In genomic region chr14:54925349-54926342, GRCm38 (mm10) we compare ENCODE assay signal across 7 mouse cellular contexts. TPM values are rescaled to one million over a fixed set of nuclear protein-coding genes. Genes with fewer than 3 reads are reported as not detected.
DNase-seq lines count a peak whose midpoint lies in the region; ATAC-seq and TF ChIP-seq lines count a peak whose summit lies in the region.

TSS of gene Efs (minus strand) at chr14:54926126.

- H3K4me2 ChIP-seq in intestine, embryonic 14.5 days (ENCODE audit: low read length): peak within 1 kb of the TSS; percentile 91
- peak within 1 kb of the TSS; percentile 76 for H3K4me2 ChIP-seq in limb, embryonic 15.5 days
- peak within 1 kb of the TSS; percentile 97 for H3K4me2 ChIP-seq in midbrain, postnatal 0 days (ENCODE audit: low read depth, low read length, poor library complexity, severe bottlenecking)

- H3K4me3 ChIP-seq in bone marrow, adult 2 months (replicated peaks; ENCODE audit: control insufficient read depth, low read depth, low read length): no peak within 1 kb of the TSS
- H3K4me3 ChIP-seq in intestine, embryonic 14.5 days (ENCODE audit: low read depth, low read length): peak within 1 kb of the TSS; percentile 68
- peak within 1 kb of the TSS; percentile 63 for H3K4me3 ChIP-seq in limb, embryonic 15.5 days
- H3K4me3 ChIP-seq in midbrain, postnatal 0 days (ENCODE audit: low read depth, low read length): peak within 1 kb of the TSS; percentile 49

- TF ChIP-seq POLR2A in bone marrow, adult 2 months (IDR thresholded peaks at IDR 0.05; ENCODE audit: borderline replicate concordance, control insufficient read depth, low read depth, low read length): no peak

- DNase-seq in embryo, embryonic 10.5 days (ENCODE audit: low spot score): peak; percentile 77
- DNase-seq in gastrocnemius, postnatal 25 days: peak; percentile 70
- peak; percentile 85 for DNase-seq in intestine, embryonic 14.5 days (ENCODE audit: low spot score)
- DNase-seq in midbrain, postnatal 0 days (ENCODE audit: low spot score): peak; percentile 72
- DNase-seq in urinary bladder, adult 2 months (ENCODE audit: low spot score): peak; percentile 80

- H3K27me3 ChIP-seq in intestine, embryonic 14.5 days (replicated peaks; ENCODE audit: control insufficient read depth, insufficient read depth, low read length): no peaks in the 10 kb centered on the region
- no peaks in the 10 kb centered on the region for H3K27me3 ChIP-seq in limb, embryonic 15.5 days
- no peaks in the 10 kb centered on the region for H3K27me3 ChIP-seq in midbrain, postnatal 0 days (ENCODE audit: insufficient read depth, low read length)

- no peak for TF ChIP-seq CTCF in bone marrow, adult 2 months (IDR thresholded peaks at IDR 0.05; ENCODE audit: control insufficient read depth, insufficient read depth, low read length)
- no peak for TF ChIP-seq CTCF in midbrain, postnatal 0 days (IDR thresholded peaks at IDR 0.05)

- peak within 1 kb of the TSS; percentile 33; the same call in 1 of the 2 replicates for H3K27ac ChIP-seq in bone marrow, adult 2 months (ENCODE audit: control insufficient read depth, insufficient read depth, low read depth, low read length, poor library complexity)
- peak within 1 kb of the TSS; percentile 99 for H3K27ac ChIP-seq in intestine, embryonic 14.5 days (ENCODE audit: low read depth)
- H3K27ac ChIP-seq in limb, embryonic 15.5 days: peak within 1 kb of the TSS; percentile 100
- H3K27ac ChIP-seq in midbrain, postnatal 0 days (ENCODE audit: low read depth, low read length): peak within 1 kb of the TSS; percentile 85

- H3K9me3 ChIP-seq in intestine, embryonic 14.5 days (ENCODE audit: control insufficient read depth, low read length): peaks cover 9% of the 10 kb centered on the region
- no peaks in the 10 kb centered on the region for H3K9me3 ChIP-seq in limb, embryonic 15.5 days
- H3K9me3 ChIP-seq in midbrain, postnatal 0 days (ENCODE audit: low read length): peaks cover 8% of the 10 kb centered on the region

- H3K4me1 ChIP-seq in bone marrow, adult 2 months (ENCODE audit: control insufficient read depth, insufficient read depth, low read length): no peaks in the 10 kb centered on the region; the same call in 1 of the 2 replicates
- peaks cover 30% of the 10 kb centered on the region for H3K4me1 ChIP-seq in intestine, embryonic 14.5 days (replicated peaks; ENCODE audit: control insufficient read depth, insufficient read depth, low read length)
- peaks cover 48% of the 10 kb centered on the region for H3K4me1 ChIP-seq in limb, embryonic 15.5 days
- H3K4me1 ChIP-seq in midbrain, postnatal 0 days (ENCODE audit: insufficient read depth, low read length): peaks cover 12% of the 10 kb centered on the region; the same call in 1 of the 2 replicates

- ATAC-seq in intestine, embryonic 14.5 days (replicated peaks; ENCODE audit: low FRiP score, low TSS enrichment, low read depth): peak; percentile 57
- peak; percentile 55 for ATAC-seq in limb, embryonic 15.5 days (ENCODE audit: insufficient number of reproducible peaks, low FRiP score, low TSS enrichment, low read depth)
- peak; percentile 68 for ATAC-seq in midbrain, postnatal 0 days (ENCODE audit: low FRiP score)

- peak within 1 kb of the TSS; percentile 82 for H3K9ac ChIP-seq in intestine, embryonic 14.5 days (ENCODE audit: low read length)
- H3K9ac ChIP-seq in limb, embryonic 15.5 days: peak within 1 kb of the TSS; percentile 90
- H3K9ac ChIP-seq in midbrain, postnatal 0 days (replicated peaks; ENCODE audit: low read length, poor library complexity, severe bottlenecking): peak within 1 kb of the TSS; percentile 80

- 14% methylated on average over 57 of the region's 57 CpGs for WGBS in bone marrow, adult 2 months
- 2% methylated on average over 57 of the region's 57 CpGs for WGBS in intestine, embryonic 14.5 days
- WGBS in limb, embryonic 15.5 days: under 1% methylated on average over 57 of the region's 57 CpGs
- WGBS in midbrain, postnatal 0 days: 4% methylated on average over 52 of the region's 57 CpGs

- H3K36me3 ChIP-seq in intestine, embryonic 14.5 days (ENCODE audit: control insufficient read depth, insufficient read depth, low read length): peaks cover 7% of the 10 kb centered on the region
- H3K36me3 ChIP-seq in limb, embryonic 15.5 days: peaks cover 24% of the 10 kb centered on the region
- H3K36me3 ChIP-seq in midbrain, postnatal 0 days (ENCODE audit: insufficient read depth, low read length): no peaks in the 10 kb centered on the region

RNA-seq across cellular contexts. Expression of gene Efs, which starts in this region (rescaled TPM):
- polyA plus RNA-seq in bone marrow, adult 2 months (2011; ENCODE audit: insufficient read depth, insufficient read length, low replicate concordance, missing spikeins): 0.68 and 1.7 TPM in 2 replicates
- total RNA-seq in gastrocnemius, postnatal 25 days (2021): 1 to 10 TPM; 2.6 to 3.7 TPM
- polyA plus RNA-seq in intestine, embryonic 14.5 days (2014; fragmentation: Nextera tagmentation; extraction: Ambion mirVana): 31.4 and 31.6 TPM in 2 replicates
- 57.2 and 58.0 TPM in 2 replicates for polyA plus RNA-seq in limb, embryonic 15.5 days (2015; fragmentation: Nextera tagmentation; extraction: Ambion mirVana)
- total RNA-seq in midbrain, postnatal 0 days (2014; rRNA removed): 24.0 and 41.4 TPM in 2 replicates
- 8.5 and 8.9 TPM in 2 replicates for polyA plus RNA-seq in midbrain, postnatal 0 days (2015; fragmentation: Nextera tagmentation; extraction: Ambion mirVana)
- 46.6 and 52.9 TPM in 2 replicates for polyA plus RNA-seq in urinary bladder, adult 2 months (2012; rRNA removed)

Comparison
In these comparisons a context has a peak if more than half of its experiments do, and no peak if none do; other contexts are left out.
1. H3K27ac ChIP-seq: peak in every context shown above with its lines; median percentile 100 in limb, embryonic 15.5 days; 99 in intestine, embryonic 14.5 days; 85 in midbrain, postnatal 0 days; 33 in bone marrow, adult 2 months.